Mouse (Mus musculus): ENCODE data around the gene Ppwd1. TPM values are rescaled to one million over a fixed set of nuclear protein-coding genes. Genes with fewer than 3 reads are reported as not detected.
"Not testable (repeated sequence)": the region's sequence is repeated elsewhere in the genome, so short reads cannot be mapped to it uniquely, and the experiment has no call there.

The Ppwd1 gene
- polyA plus RNA-seq (2014; fragmentation: Nextera tagmentation; extraction: Ambion mirVana): 21.2 and 21.3 TPM in 2 replicates

GRCm38 (mm10) chr13:104228384-104229066 is at the start of gene Ppwd1, which contains the start of gene Cenpk:
TSS of gene Ppwd1 (minus strand) at chr13:104228843.
TSS of gene Cenpk (plus strand) at chr13:104228611.
- Histone ChIP-seq H3K9ac (ENCODE audit: low read length) (peak within 1 kb of the TSS; percentile 89), H3K27me3 (ENCODE audit: control insufficient read depth, insufficient read depth, low read length) (no peaks in the 10 kb centered on the region), H3K9me3 (ENCODE audit: control insufficient read depth, low read length) (no peaks in the 10 kb centered on the region), H3K4me3 (ENCODE audit: low read depth, low read length) (peak within 1 kb of the TSS; percentile 74), H3K27ac (replicated peaks; ENCODE audit: low read depth, low read length) (peak within 1 kb of the TSS; percentile 76; the same call in 1 of the 2 replicates), H3K36me3 (ENCODE audit: control insufficient read depth, insufficient read depth, low read length) (0 out of 2 replicates have a peak, but pooled peaks cover 2% of the 10 kb centered on the region), H3K4me2 (ENCODE audit: low read depth, severe bottlenecking) (peak within 1 kb of the TSS; percentile 62), H3K4me1 (ENCODE audit: control insufficient read depth, insufficient read depth, low read length) (0 out of 2 replicates have a peak, but pooled peaks cover 3% of the 10 kb centered on the region)
- ATAC-seq (ENCODE audit: insufficient number of reproducible peaks, low FRiP score, low TSS enrichment, low read depth) (peak; percentile 99), DNase-seq (ENCODE audit: low spot score) (peak; percentile 99)
- WGBS: under 1% methylated on average over 55 of the region's 55 CpGs

- Histone ChIP-seq H3K36me3 (ENCODE audit: control insufficient read depth, insufficient read depth, low read length) (no peaks in the 10 kb centered on the region), H3K4me3 (ENCODE audit: low read depth, low read length) (no peak overlapping the region), H3K9ac (ENCODE audit: low read length) (no peak overlapping the region), H3K27ac (replicated peaks; ENCODE audit: low read depth, low read length) (no peak overlapping the region), H3K4me1 (ENCODE audit: control insufficient read depth, insufficient read depth, low read length) (no peaks in the 10 kb centered on the region), H3K27me3 (ENCODE audit: control insufficient read depth, insufficient read depth, low read length) (no peaks in the 10 kb centered on the region), H3K9me3 (ENCODE audit: control insufficient read depth, low read length) (no peaks in the 10 kb centered on the region), H3K4me2 (ENCODE audit: low read depth, severe bottlenecking) (no peak overlapping the region)
- ATAC-seq (ENCODE audit: insufficient number of reproducible peaks, low FRiP score, low TSS enrichment, low read depth) (no peak), DNase-seq (ENCODE audit: low spot score) (no peak)
- WGBS: 92% methylated on average over 3 of the region's 3 CpGs
Observed at GRCm38 (mm10) chr13:104258997-104259396, 30.4 kb upstream of the Ppwd1 start.

GRCm38 (mm10) chr13:104229181-104229580 is 538 bp upstream of the Ppwd1 start:
- Histone ChIP-seq H3K9me3 (ENCODE audit: control insufficient read depth, low read length) (no peaks in the 10 kb centered on the region), H3K9ac (ENCODE audit: low read length) (peak overlapping the region; percentile 89), H3K4me2 (ENCODE audit: low read depth, severe bottlenecking) (peak overlapping the region; percentile 45), H3K4me3 (ENCODE audit: low read depth, low read length) (peak overlapping the region; percentile 74), H3K27me3 (ENCODE audit: control insufficient read depth, insufficient read depth, low read length) (no peaks in the 10 kb centered on the region), H3K4me1 (ENCODE audit: control insufficient read depth, insufficient read depth, low read length) (0 out of 2 replicates have a peak, but pooled peaks cover 3% of the 10 kb centered on the region), H3K27ac (replicated peaks; ENCODE audit: low read depth, low read length) (peak overlapping the region; percentile 10; the same call in 1 of the 2 replicates), H3K36me3 (ENCODE audit: control insufficient read depth, insufficient read depth, low read length) (0 out of 2 replicates have a peak, but pooled peaks cover 2% of the 10 kb centered on the region)
- WGBS: 8% methylated on average over 15 of the region's 15 CpGs
- DNase-seq (ENCODE audit: low spot score) (peak; percentile 26), ATAC-seq (ENCODE audit: insufficient number of reproducible peaks, low FRiP score, low TSS enrichment, low read depth) (no peak)

- DNase-seq (ENCODE audit: low spot score) (no peak), ATAC-seq (ENCODE audit: insufficient number of reproducible peaks, low FRiP score, low TSS enrichment, low read depth) (no peak)
- H3K4me3 ChIP-seq (ENCODE audit: low read depth, low read length): peak overlapping the region; percentile 74
- peak overlapping the region; percentile 62 for H3K4me2 ChIP-seq (ENCODE audit: low read depth, severe bottlenecking)
- H3K27me3 ChIP-seq (ENCODE audit: control insufficient read depth, insufficient read depth, low read length): no peaks in the 10 kb centered on the region
- H3K4me1 ChIP-seq (ENCODE audit: control insufficient read depth, insufficient read depth, low read length): 0 out of 2 replicates have a peak, but pooled peaks cover 3% of the 10 kb centered on the region
- H3K36me3 ChIP-seq (ENCODE audit: control insufficient read depth, insufficient read depth, low read length): 0 out of 2 replicates have a peak, but pooled peaks cover 2% of the 10 kb centered on the region
- H3K9ac ChIP-seq (ENCODE audit: low read length): peak overlapping the region; percentile 5; the same call in 1 of the 2 replicates
- 80% methylated on average over 3 of the region's 3 CpGs for WGBS
- no peak overlapping the region for H3K27ac ChIP-seq (replicated peaks; ENCODE audit: low read depth, low read length)
- no peaks in the 10 kb centered on the region for H3K9me3 ChIP-seq (ENCODE audit: control insufficient read depth, low read length)
Observed at GRCm38 (mm10) chr13:104227478-104227877, 1.2 kb downstream of the Ppwd1 start.

GRCm38 (mm10) chr13:104204313-104204712 is 24.3 kb downstream of the Ppwd1 start:
- Histone ChIP-seq H3K27me3 (ENCODE audit: control insufficient read depth, insufficient read depth, low read length) (no peaks in the 10 kb centered on the region), H3K4me2 (ENCODE audit: low read depth, severe bottlenecking) (no peak overlapping the region), H3K27ac (replicated peaks; ENCODE audit: low read depth, low read length) (no peak overlapping the region), H3K4me1 (ENCODE audit: control insufficient read depth, insufficient read depth, low read length) (no peaks in the 10 kb centered on the region), H3K9me3 (ENCODE audit: control insufficient read depth, low read length) (no peaks in the 10 kb centered on the region), H3K36me3 (ENCODE audit: control insufficient read depth, insufficient read depth, low read length) (peaks cover 5% of the 10 kb centered on the region), H3K4me3 (ENCODE audit: low read depth, low read length) (no peak overlapping the region), H3K9ac (ENCODE audit: low read length) (no peak overlapping the region)
- WGBS: 76% methylated on average over 1 of the region's 1 CpGs
- no peak for DNase-seq (ENCODE audit: low spot score)
- no peak for ATAC-seq (ENCODE audit: insufficient number of reproducible peaks, low FRiP score, low TSS enrichment, low read depth)

- H3K9ac ChIP-seq (ENCODE audit: low read length); H3K27ac ChIP-seq (replicated peaks; ENCODE audit: low read depth, low read length); H3K36me3 ChIP-seq (ENCODE audit: control insufficient read depth, insufficient read depth, low read length); H3K4me2 ChIP-seq (ENCODE audit: low read depth, severe bottlenecking); H3K27me3 ChIP-seq (ENCODE audit: control insufficient read depth, insufficient read depth, low read length); H3K4me1 ChIP-seq (ENCODE audit: control insufficient read depth, insufficient read depth, low read length); H3K9me3 ChIP-seq (ENCODE audit: control insufficient read depth, low read length); DNase-seq (ENCODE audit: low spot score); ATAC-seq (ENCODE audit: insufficient number of reproducible peaks, low FRiP score, low TSS enrichment, low read depth); H3K4me3 ChIP-seq (ENCODE audit: low read depth, low read length): not testable (repeated sequence)
Observed at GRCm38 (mm10) chr13:104195891-104196290, 32.8 kb downstream of the Ppwd1 start.

- ATAC-seq (ENCODE audit: insufficient number of reproducible peaks, low FRiP score, low TSS enrichment, low read depth) (no peak), DNase-seq (ENCODE audit: low spot score) (no peak)
- Histone ChIP-seq H3K9ac (ENCODE audit: low read length) (no peak overlapping the region), H3K9me3 (ENCODE audit: control insufficient read depth, low read length) (no peaks in the 10 kb centered on the region), H3K4me3 (ENCODE audit: low read depth, low read length) (no peak overlapping the region), H3K4me2 (ENCODE audit: low read depth, severe bottlenecking) (no peak overlapping the region), H3K27ac (replicated peaks; ENCODE audit: low read depth, low read length) (no peak overlapping the region), H3K36me3 (ENCODE audit: control insufficient read depth, insufficient read depth, low read length) (no peaks in the 10 kb centered on the region; the same call in 1 of the 2 replicates), H3K27me3 (ENCODE audit: control insufficient read depth, insufficient read depth, low read length) (no peaks in the 10 kb centered on the region), H3K4me1 (ENCODE audit: control insufficient read depth, insufficient read depth, low read length) (no peaks in the 10 kb centered on the region)
- WGBS: 94% methylated on average over 4 of the region's 4 CpGs
Observed at GRCm38 (mm10) chr13:104187357-104187756, 41.3 kb downstream of the Ppwd1 start.

- no peaks in the 10 kb centered on the region for H3K36me3 ChIP-seq (ENCODE audit: control insufficient read depth, insufficient read depth, low read length)
- H3K9ac ChIP-seq (ENCODE audit: low read length): peak overlapping the region; percentile 62
- peak overlapping the region; percentile 46 for H3K4me2 ChIP-seq (ENCODE audit: low read depth, severe bottlenecking)
- peaks cover 2% of the 10 kb centered on the region; the same call in 1 of the 2 replicates for H3K4me1 ChIP-seq (ENCODE audit: control insufficient read depth, insufficient read depth, low read length)
- WGBS: 24% methylated on average over 13 of the region's 13 CpGs
- no peak overlapping the region for H3K27ac ChIP-seq (replicated peaks; ENCODE audit: low read depth, low read length)
- H3K4me3 ChIP-seq (ENCODE audit: low read depth, low read length): peak overlapping the region; percentile 72
- no peaks in the 10 kb centered on the region for H3K9me3 ChIP-seq (ENCODE audit: control insufficient read depth, low read length)
- DNase-seq (ENCODE audit: low spot score): no peak
- no peaks in the 10 kb centered on the region for H3K27me3 ChIP-seq (ENCODE audit: control insufficient read depth, insufficient read depth, low read length)
- ATAC-seq (ENCODE audit: insufficient number of reproducible peaks, low FRiP score, low TSS enrichment, low read depth): no peak
Observed at GRCm38 (mm10) chr13:104179176-104179888, 49.3 kb downstream of the Ppwd1 start.

Measured in limb, embryonic 11.5 days (tissue).